Mouse (Mus musculus) hindbrain, embryonic 13.5 days (tissue): Measurements from ENCODE around the gene Cyp2w1. TPM values are rescaled to one million over a fixed set of nuclear protein-coding genes. Genes with fewer than 3 reads are reported as not detected.

Experiments
- ATAC-seq: fragments of 200-750 bp; cut with Nextera tagmentation; 2 replicates; pipeline ENCODE4 v1.8.0; 2017; ENCODE audit warnings: moderate TSS enrichment; ENCODE audit not compliant: low FRiP score
- H3K27ac ChIP-seq: fragments of 300-500 bp; sonication (generic); 2 replicates; pipeline ENCODE4 v1.5.1; 2015; ENCODE audit warnings: inconsistent platforms, mild to moderate bottlenecking, moderate library complexity
- H3K27me3 ChIP-seq: fragments of 300-500 bp; sonication (generic); 2 replicates; pipeline ENCODE4 v1.6.1; 2015; ENCODE audit warnings: mild to moderate bottlenecking, inconsistent platforms
- H3K36me3 ChIP-seq: fragments of 300-500 bp; sonication (generic); 2 replicates; pipeline ENCODE4 v1.6.1; 2015; ENCODE audit warnings: mild to moderate bottlenecking, inconsistent platforms
- H3K4me1 ChIP-seq: fragments of 300-500 bp; sonication (generic); replicated peaks from 2 replicates; pipeline ENCODE4 v1.6.1; 2015; ENCODE audit warnings: inconsistent platforms
- H3K4me2 ChIP-seq: fragments of 300-500 bp; sonication (generic); 2 replicates; pipeline ENCODE4 v1.6.1; 2015; ENCODE audit warnings: inconsistent platforms, mild to moderate bottlenecking, moderate library complexity
- H3K4me3 ChIP-seq: fragments of 300-500 bp; sonication (generic); 2 replicates; pipeline ENCODE4 v1.5.1; 2015; ENCODE audit warnings: mild to moderate bottlenecking, inconsistent platforms
- H3K9ac ChIP-seq: fragments of 300-500 bp; sonication (generic); 2 replicates; pipeline ENCODE4 v1.6.1; 2015; ENCODE audit warnings: mild to moderate bottlenecking, inconsistent platforms
- H3K9me3 ChIP-seq: fragments of 300-500 bp; sonication (generic); 2 replicates; pipeline ENCODE4 v1.6.1; 2016; ENCODE audit warnings: inconsistent platforms
- WGBS: fragments of 180-500 bp; shearing (Covaris S2); methylation state at CpG from one replicate; pipeline ENCODE4 v1.1.7; 2015; 5-methylcytosine and 5-hydroxymethylcytosine counted together
- polyA plus RNA-seq: library from polyadenylated mRNA; unstranded; fragments of >200 nt; fragmentation: Nextera tagmentation; extraction: Ambion mirVana; gene quantifications from 2 replicates; pipeline ENCODE4 v1.2.1, GENCODE M21; 2015

Cyp2w1 gene
- polyA plus RNA-seq, 1 experiment from 2014 or later = not detected

DNA sequence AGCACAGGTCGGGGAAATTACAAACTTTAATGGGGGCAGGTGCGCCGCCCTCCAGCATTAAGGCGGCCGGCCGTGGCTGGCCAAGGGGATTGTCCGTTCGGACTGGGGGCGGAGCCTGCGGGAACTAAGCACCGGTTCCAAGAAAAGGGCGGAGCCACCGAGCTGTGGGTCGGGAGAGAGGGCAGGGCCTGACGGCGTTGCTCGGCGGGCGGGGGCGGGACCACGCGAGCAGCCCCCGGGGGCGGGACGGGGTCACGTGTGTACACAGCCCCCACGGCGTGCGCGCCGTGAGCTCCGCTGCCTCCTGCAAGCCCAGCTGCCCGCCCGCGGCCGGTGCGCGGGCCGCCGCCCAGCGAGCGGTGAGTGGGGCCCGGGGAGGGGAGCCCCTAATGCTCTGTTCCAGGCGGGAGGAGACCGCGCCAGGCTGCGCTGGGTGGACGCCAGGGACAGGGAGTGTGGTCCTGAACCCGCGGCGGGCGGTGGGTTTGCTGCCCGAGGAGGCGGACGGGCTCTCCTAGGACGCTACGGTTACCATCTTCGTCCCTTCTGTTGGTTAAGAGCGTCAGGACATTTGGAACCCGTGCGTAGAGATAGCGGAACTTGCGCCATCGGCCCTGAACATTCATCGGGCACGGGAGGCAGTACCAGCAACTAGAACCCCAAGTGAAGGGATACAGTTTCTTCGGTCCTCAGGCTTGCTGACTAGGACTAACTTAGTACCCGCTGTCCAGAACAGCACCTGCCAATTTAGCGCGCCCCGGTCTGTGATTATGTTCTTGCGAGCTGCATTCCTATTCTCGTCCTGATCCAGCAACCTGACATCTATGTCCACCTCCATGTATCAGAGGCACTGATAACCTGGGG is 28.2 kb downstream of the Cyp2w1 start:
- H3K4me2 ChIP-seq = peak overlapping the region; percentile 87
- no peaks in the 10 kb centered on the region for H3K27me3 ChIP-seq
- no peaks in the 10 kb centered on the region for H3K9me3 ChIP-seq
- 3% methylated on average over 64 of the region's 73 CpGs for WGBS
- H3K27ac ChIP-seq = peak overlapping the region; percentile 73
- peaks cover 54% of the 10 kb centered on the region for H3K4me1 ChIP-seq
- H3K36me3 ChIP-seq = no peaks in the 10 kb centered on the region
- H3K4me3 ChIP-seq = peak overlapping the region; percentile 64
- peak; percentile 73 for ATAC-seq
- peak overlapping the region; percentile 79 for H3K9ac ChIP-seq

DNA sequence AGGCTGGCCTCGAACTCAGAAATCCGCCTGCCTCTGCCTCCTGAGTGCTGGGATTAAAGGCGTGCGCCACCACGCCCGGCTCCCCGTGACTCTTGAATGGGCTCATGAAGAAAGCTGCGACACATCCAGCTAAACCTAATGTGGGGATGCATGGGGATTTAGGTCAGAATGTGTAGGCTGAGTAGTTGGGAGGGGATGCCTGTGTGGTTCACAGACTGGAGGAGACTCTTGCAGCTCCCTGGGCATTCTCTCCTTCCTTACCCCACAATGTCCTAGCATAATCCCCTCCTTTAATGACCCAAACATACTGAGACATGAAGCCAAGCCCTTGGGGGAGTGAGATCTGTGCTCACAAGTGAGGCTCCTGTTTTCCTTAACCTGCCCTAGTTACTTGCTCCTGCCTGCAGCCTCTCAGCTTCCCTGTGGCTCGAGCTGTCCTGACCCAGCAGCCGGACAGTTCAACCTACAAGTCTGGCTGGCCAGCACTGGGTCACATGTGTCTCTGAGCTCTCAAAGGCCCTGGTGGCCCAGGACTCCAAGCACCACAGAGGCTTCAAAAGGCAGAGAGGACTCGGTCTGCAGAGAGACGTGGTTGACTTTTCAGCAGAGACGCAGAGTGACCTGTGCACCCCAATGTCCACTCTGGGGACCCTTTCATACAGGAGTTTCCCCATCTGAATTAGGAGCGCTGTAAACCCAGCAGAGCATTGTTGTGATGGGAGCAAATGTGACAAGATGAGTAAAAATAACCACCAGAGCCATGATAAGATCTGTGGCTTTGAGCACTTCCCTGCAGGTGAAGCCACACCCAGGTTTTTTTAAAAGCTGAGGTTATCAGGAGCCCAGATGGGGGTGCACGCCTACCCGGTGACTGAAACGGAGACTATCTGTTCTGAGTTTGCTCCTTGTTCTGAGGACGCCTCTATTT is 29.4 kb downstream of the Cyp2w1 start:
- no peak overlapping the region for H3K4me3 ChIP-seq
- H3K9me3 ChIP-seq = no peaks in the 10 kb centered on the region
- H3K9ac ChIP-seq = no peak overlapping the region
- 0 out of 2 replicates have a peak overlapping the region, but pooled peaks have one; percentile 10 for H3K4me2 ChIP-seq
- no peak for ATAC-seq
- H3K36me3 ChIP-seq = no peaks in the 10 kb centered on the region
- WGBS = 83% methylated on average over 18 of the region's 18 CpGs
- H3K27ac ChIP-seq = peak overlapping the region; percentile 67
- H3K27me3 ChIP-seq = no peaks in the 10 kb centered on the region
- H3K4me1 ChIP-seq = peaks cover 54% of the 10 kb centered on the region

DNA sequence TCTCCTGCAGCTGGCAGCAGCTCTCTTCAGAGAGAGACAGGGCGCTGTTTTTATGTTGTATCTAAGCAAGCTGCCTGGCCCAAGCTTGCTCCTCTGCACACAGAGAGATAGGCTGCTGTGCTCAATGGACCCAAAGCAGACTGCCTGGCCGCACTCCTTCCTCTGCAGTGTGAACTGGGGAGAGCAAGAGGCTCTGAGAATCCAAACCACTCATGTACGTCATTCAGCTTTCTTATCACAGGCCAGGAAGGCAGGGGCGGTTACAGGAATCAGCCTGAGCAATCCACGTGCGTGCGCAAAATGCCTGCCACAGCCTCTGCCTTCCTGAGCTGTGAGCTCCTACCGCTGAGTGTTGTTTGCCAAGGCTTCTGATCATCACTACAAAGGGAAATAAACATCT is 30.3 kb downstream of the Cyp2w1 start:
- 72% methylated on average over 8 of the region's 8 CpGs for WGBS
- Histone ChIP-seq H3K4me3 (no peak overlapping the region), H3K4me2 (no peak overlapping the region), H3K9ac (peak overlapping the region; percentile 24), H3K27ac (peak overlapping the region; percentile 67), H3K4me1 (peaks cover 57% of the 10 kb centered on the region), H3K27me3 (no peaks in the 10 kb centered on the region), H3K9me3 (no peaks in the 10 kb centered on the region), H3K36me3 (no peaks in the 10 kb centered on the region)
- no peak for ATAC-seq

DNA sequence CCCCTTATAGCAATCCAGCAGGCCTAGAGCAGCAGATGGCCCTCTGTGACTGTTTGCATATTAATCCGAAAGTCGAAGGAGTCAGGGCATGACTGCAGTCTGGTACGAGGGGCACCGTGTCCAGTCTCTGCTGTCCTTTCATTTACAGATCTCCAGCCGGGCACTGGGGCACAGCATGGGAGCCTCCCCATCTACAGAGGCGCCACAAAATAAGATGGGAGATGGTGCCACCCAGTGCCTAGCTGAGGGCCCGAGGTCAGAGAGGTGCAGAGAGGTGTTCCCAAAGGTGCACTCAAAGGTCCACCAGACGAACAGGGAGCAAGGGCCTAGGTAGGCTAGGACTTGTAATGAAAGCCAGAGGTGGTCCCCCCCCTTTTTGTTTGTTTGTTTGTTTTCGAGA is 30.8 kb downstream of the Cyp2w1 start:
- H3K27ac ChIP-seq = peak overlapping the region; percentile 67
- ATAC-seq = no peak

DNA sequence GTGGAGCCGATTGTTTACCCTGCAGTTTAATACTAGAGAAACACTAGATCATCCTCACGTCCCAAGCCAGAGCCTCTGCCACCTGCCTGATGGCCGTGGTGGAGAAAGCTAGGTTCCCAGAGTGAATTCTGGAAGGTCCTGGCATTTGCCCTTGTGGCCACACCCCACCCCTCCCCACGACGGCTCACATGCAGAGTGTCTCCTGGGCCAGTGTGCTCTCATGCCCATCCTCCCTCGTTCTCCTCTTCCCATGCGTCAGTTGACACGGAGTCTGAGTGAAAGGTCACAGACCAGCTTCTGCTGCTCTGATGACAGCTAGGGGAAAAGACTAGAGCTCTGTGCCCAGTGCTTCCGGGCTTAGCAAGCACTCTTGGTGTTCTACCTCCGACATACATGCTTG is 32.1 kb downstream of the Cyp2w1 start:
- 70% methylated on average over 10 of the region's 10 CpGs for WGBS
- Histone ChIP-seq H3K4me3 (no peak overlapping the region), H3K36me3 (no peaks in the 10 kb centered on the region), H3K27ac (no peak overlapping the region), H3K4me1 (peaks cover 59% of the 10 kb centered on the region), H3K9me3 (no peaks in the 10 kb centered on the region), H3K27me3 (no peaks in the 10 kb centered on the region), H3K4me2 (no peak overlapping the region), H3K9ac (no peak overlapping the region)
- ATAC-seq = no peak

More for the DNA sequence above, 30.8 kb downstream of the Cyp2w1 start:
- H3K4me3 ChIP-seq = no peak overlapping the region
- no peak overlapping the region for H3K4me2 ChIP-seq
- peak overlapping the region; percentile 24 for H3K9ac ChIP-seq
- no peaks in the 10 kb centered on the region for H3K9me3 ChIP-seq
- WGBS = 63% methylated on average over 9 of the region's 9 CpGs
- no peaks in the 10 kb centered on the region for H3K27me3 ChIP-seq
- no peaks in the 10 kb centered on the region for H3K36me3 ChIP-seq
- peaks cover 57% of the 10 kb centered on the region for H3K4me1 ChIP-seq

DNA sequence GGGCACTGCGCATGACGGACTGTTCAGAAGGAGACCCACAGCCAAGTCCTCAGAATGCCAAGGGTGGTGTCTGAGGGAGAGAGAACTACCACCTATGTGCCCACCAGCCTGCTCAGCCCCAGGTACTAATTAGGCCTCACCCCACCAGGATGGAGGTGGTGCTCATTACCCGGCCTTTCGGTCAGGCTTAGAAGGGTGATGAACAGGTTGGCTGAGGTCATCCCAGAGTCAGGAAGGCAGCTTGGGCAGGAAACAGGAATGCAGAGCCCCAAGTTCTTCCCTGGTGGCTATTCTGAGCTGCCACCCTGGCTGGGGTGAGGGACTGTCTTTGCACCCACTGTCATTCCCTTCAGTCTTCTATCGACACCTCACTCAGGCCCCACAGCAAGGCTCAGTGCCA is 33.6 kb downstream of the Cyp2w1 start:
- 94% methylated on average over 5 of the region's 5 CpGs for WGBS
- Histone ChIP-seq H3K36me3 (no peaks in the 10 kb centered on the region), H3K9me3 (no peaks in the 10 kb centered on the region), H3K27me3 (no peaks in the 10 kb centered on the region), H3K4me2 (no peak overlapping the region), H3K9ac (no peak overlapping the region), H3K27ac (no peak overlapping the region), H3K4me1 (peaks cover 57% of the 10 kb centered on the region), H3K4me3 (no peak overlapping the region)
- no peak for ATAC-seq

DNA sequence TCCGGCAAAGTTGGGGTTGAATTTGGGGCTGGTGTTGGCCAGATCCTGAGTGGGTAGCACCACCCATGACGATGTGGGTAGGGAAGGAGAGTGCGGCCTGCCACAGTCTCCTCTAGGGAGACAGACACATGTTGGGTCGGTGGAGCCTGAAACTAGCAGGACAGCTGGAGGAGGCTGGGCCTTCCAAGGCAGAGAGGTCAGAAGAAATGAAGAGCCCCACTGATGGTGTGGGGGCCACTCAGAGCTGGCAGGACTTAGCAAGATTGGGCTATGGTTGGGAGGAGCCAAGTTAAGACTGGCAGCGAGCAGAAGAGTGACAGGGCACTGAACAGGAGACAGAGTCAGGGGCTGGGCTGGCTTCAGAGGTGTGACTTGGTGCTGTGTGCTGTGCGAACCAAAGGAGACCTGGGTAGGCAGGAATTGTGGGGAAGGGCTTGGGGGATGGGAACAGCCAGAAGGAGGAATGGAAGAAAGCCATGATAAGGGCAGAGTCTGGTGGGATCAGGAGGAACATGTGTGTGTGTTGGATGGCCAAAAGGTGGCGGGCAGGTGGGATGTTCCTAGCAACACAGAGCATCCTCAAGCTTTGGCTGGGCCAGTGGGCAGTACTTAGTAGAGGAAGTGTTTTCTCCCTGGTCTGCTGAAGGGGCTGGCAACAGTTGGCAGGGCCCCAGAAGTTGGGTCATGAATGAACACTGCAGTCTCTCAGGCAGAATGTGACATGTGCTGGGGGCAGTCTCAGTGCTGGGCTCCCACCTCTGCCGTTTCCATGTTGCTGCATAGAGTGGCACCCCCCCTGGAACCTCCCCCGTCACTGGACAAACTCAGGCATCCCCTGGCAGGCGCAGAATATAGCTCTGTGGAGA is 35.1 kb downstream of the Cyp2w1 start:
- no peak overlapping the region for H3K4me2 ChIP-seq
- H3K9ac ChIP-seq = no peak overlapping the region
- 78% methylated on average over 10 of the region's 10 CpGs for WGBS
- H3K36me3 ChIP-seq = peaks cover 2% of the 10 kb centered on the region; the same call in 1 of the 2 replicates
- H3K27ac ChIP-seq = 0 out of 2 replicates have a peak overlapping the region, but pooled peaks have one; percentile 44
- ATAC-seq = 0 out of 2 replicates have a peak, but pooled peaks have one; percentile 12
- H3K9me3 ChIP-seq = no peaks in the 10 kb centered on the region
- peaks cover 58% of the 10 kb centered on the region for H3K4me1 ChIP-seq
- H3K27me3 ChIP-seq = no peaks in the 10 kb centered on the region
- no peak overlapping the region for H3K4me3 ChIP-seq

DNA sequence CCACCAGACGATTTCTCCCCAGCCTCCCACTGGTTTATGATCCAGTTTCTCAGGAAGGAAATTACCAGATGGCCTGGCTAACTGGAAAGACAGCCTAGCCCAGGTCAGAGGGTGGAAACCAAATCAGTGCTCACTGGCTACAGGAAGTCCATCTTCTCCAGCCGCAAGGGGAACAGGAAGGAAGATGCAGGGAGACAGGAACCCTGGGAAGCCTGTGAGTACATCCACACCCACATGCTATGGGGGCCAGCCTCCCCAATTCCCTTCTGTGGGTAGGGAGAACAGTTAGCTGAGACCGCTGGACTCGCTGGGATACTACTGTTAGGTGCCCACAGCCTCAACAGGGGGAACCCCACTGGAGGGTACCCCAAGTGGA is 35.8 kb downstream of the Cyp2w1 start:
- Histone ChIP-seq H3K4me2 (no peak overlapping the region), H3K4me1 (peaks cover 54% of the 10 kb centered on the region), H3K9me3 (no peaks in the 10 kb centered on the region), H3K27ac (peak overlapping the region; percentile 44; the same call in 1 of the 2 replicates), H3K4me3 (no peak overlapping the region), H3K36me3 (peaks cover 4% of the 10 kb centered on the region; the same call in 1 of the 2 replicates), H3K9ac (no peak overlapping the region), H3K27me3 (no peaks in the 10 kb centered on the region)
- ATAC-seq = no peak
- 79% methylated on average over 4 of the region's 4 CpGs for WGBS

DNA sequence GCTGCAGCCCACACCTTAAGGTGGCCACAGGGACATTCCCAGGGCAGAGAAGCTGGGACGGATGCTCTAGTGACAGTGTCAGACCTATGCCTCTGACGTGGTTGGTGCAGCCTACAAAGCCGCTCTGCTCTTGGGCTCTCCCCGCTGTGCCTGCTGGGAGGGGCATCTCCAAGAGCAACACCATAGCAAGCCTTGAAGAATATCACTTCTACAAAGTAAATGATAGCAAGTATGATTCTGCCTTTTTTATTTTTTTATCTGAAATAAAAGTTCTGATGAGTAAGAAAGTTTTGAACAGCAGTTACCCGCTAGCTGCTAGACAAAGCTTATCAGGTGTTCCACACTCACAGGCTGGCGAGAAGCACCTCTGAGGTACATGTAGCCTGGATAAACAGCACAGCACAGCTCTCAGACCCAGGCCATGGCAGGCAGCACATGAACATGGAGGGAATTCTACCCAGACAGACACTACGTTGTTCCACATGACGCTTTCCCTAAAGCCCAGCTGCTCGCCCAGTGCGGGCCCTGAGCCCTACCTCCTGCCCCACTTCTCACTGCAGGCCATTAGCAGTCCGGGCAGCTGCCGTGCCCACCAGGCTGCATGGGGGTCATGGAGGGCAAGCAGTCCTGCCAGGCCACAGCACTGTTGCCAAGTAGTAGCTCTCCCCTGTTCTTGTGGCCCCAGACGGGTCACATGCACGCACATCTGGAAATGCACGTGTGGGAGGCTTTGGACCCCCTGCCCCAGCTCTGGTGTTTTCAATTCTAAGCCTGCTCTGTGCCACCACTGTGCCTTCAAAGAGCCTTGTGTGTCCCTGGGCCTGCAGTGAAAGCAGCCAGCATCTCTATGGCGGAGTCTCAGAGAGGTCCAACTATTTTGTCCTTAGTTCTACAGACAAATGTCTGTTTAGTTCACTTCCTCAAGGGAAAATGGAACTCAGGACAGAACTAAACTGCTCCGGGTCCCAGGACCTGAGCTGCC is 36.6 kb downstream of the Cyp2w1 start:
- Histone ChIP-seq H3K4me1 (peaks cover 52% of the 10 kb centered on the region), H3K4me3 (no peak overlapping the region), H3K4me2 (no peak overlapping the region), H3K9ac (no peak overlapping the region; the same call in 1 of the 2 replicates), H3K9me3 (no peaks in the 10 kb centered on the region), H3K36me3 (peaks cover 4% of the 10 kb centered on the region; the same call in 1 of the 2 replicates), H3K27me3 (no peaks in the 10 kb centered on the region), H3K27ac (peak overlapping the region; percentile 69)
- 70% methylated on average over 17 of the region's 17 CpGs for WGBS
- no peak; the same call in 1 of the 2 replicates for ATAC-seq

DNA sequence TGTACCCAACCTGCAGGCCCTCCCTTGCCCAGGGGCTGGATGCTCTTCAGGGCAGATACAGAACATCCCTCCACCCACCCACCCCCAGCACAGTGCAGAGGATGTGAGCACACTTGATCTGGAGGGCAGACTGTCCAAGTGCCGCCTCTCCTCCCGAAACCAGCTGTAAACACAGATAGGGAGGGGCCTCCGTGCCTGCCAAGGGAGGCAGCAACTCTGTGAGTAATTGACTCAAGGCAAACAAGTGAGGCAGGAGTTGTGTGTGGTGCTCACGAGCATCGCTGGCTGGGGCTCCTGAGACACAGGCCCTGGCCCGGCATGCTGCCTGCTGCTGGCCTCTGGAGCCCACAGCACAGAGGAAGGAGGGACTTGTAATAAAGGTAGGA is 37.3 kb downstream of the Cyp2w1 start:
- Histone ChIP-seq H3K4me1 (peaks cover 52% of the 10 kb centered on the region), H3K4me3 (no peak overlapping the region), H3K9ac (no peak overlapping the region; the same call in 1 of the 2 replicates), H3K36me3 (peaks cover 4% of the 10 kb centered on the region; the same call in 1 of the 2 replicates), H3K27me3 (no peaks in the 10 kb centered on the region), H3K4me2 (no peak overlapping the region), H3K27ac (peak overlapping the region; percentile 69), H3K9me3 (no peaks in the 10 kb centered on the region)
- WGBS = 48% methylated on average over 6 of the region's 6 CpGs
- peak; percentile 54; the same call in 1 of the 2 replicates for ATAC-seq
